Mouse (Mus musculus) kidney, embryonic 16.5 days (tissue): ENCODE data around the gene D330045A20Rik. TPM values are rescaled to one million over a fixed set of nuclear protein-coding genes. Genes with fewer than 3 reads are reported as not detected.

Experiments
- ATAC-seq: fragments of 200-750 bp; cut with Nextera tagmentation; 2 replicates; pipeline ENCODE4 v1.8.0; 2017; ENCODE audit warnings: moderate TSS enrichment; ENCODE audit not compliant: low FRiP score, low TSS enrichment
- H3K27ac ChIP-seq: fragments of 300-500 bp; sonication (generic); 2 replicates; pipeline ENCODE4 v1.5.1; 2014; ENCODE audit warnings: low read length
- H3K27me3 ChIP-seq: fragments of 300-500 bp; sonication (generic); 2 replicates; pipeline ENCODE4 v1.6.1; 2014; ENCODE audit warnings: low read length, control low read depth, mixed read lengths; ENCODE audit not compliant: insufficient read depth
- H3K36me3 ChIP-seq: fragments of 300-500 bp; sonication (generic); 2 replicates; pipeline ENCODE4 v1.6.1; 2014; ENCODE audit warnings: low read length, control low read depth, mixed read lengths; ENCODE audit not compliant: insufficient read depth
- H3K4me1 ChIP-seq: fragments of 300-500 bp; sonication (generic); 2 replicates; pipeline ENCODE4 v1.6.1; 2014; ENCODE audit warnings: low read length, control low read depth, mixed read lengths; ENCODE audit not compliant: insufficient read depth
- H3K4me2 ChIP-seq: fragments of 300-500 bp; sonication (generic); replicated peaks from 2 replicates; pipeline ENCODE4 v1.6.1; 2014; ENCODE audit warnings: low read depth, low read length
- H3K4me3 ChIP-seq: fragments of 300-500 bp; sonication (generic); 2 replicates; pipeline ENCODE4 v1.5.1; 2014; ENCODE audit warnings: mild to moderate bottlenecking, low read length
- H3K9ac ChIP-seq: fragments of 300-500 bp; sonication (generic); replicated peaks from 2 replicates; pipeline ENCODE4 v1.6.1; 2014; ENCODE audit warnings: low read length
- H3K9me3 ChIP-seq: fragments of 300-500 bp; sonication (generic); 2 replicates; pipeline ENCODE4 v1.6.1; 2016; ENCODE audit warnings: low read length, control low read depth
- WGBS: fragments of 180-500 bp; shearing (Covaris S2); extraction: QIAGEN DNeasy Blood & Tissue Kit; methylation state at CpG from one replicate; pipeline ENCODE4 v1.1.7; 2014; 5-methylcytosine and 5-hydroxymethylcytosine counted together
- polyA plus RNA-seq: library from polyadenylated mRNA; unstranded; fragments of >200 nt; fragmentation: Nextera tagmentation; extraction: Ambion mirVana; gene quantifications from 2 replicates; pipeline ENCODE4 v1.2.1, GENCODE M21; 2015

Gene D330045A20Rik
- polyA plus RNA-seq, 1 experiment from 2014 or later, result 1.6 TPM

- Histone ChIP-seq H3K9ac (no peak overlapping the region), H3K9me3 (peaks cover 6% of the 10 kb centered on the region; the same call in 1 of the 2 replicates), H3K4me1 (no peaks in the 10 kb centered on the region), H3K4me3 (no peak overlapping the region), H3K27me3 (no peaks in the 10 kb centered on the region; the same call in 1 of the 2 replicates), H3K27ac (peak overlapping the region; percentile 69; the same call in 1 of the 2 replicates), H3K36me3 (no peaks in the 10 kb centered on the region), H3K4me2 (no peak overlapping the region)
- ATAC-seq, result peak; percentile 79
- WGBS, result 60% methylated on average over 5 of the region's 5 CpGs
These were observed 44.3 kb downstream of the D330045A20Rik start for GRCm38 (mm10) chrX:139524303-139525091.

DNA sequence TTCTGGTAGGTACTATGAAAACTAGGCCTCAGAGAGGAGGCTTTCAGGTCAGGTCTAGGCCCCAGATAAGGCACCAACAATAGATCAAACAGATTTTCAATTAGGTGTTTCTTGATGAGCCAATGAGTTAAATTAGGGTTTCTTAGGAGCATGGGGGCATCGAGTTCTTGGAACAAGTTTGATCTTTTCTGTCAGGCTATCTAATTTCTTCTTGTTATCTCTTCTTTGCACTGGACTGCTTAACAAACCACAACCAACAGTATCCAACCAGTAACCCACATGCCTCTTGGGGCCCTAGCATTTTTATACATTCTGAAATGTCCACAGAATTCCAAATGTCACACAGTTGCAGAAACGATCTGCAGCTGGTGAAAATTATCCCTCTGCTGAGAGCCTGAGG lies 45.6 kb downstream of the D330045A20Rik start:
- Histone ChIP-seq H3K27me3 (no peaks in the 10 kb centered on the region; the same call in 1 of the 2 replicates), H3K9ac (no peak overlapping the region), H3K9me3 (peaks cover 6% of the 10 kb centered on the region; the same call in 1 of the 2 replicates), H3K4me1 (no peaks in the 10 kb centered on the region), H3K27ac (no peak overlapping the region), H3K4me3 (no peak overlapping the region), H3K36me3 (no peaks in the 10 kb centered on the region), H3K4me2 (no peak overlapping the region)
- WGBS, result 85% methylated on average over 2 of the region's 2 CpGs
- ATAC-seq, result no peak

GRCm38 (mm10) chrX:139526984-139527383 lies 46.8 kb downstream of the D330045A20Rik start:
- H3K36me3 ChIP-seq, result no peaks in the 10 kb centered on the region
- H3K4me3 ChIP-seq, result no peak overlapping the region
- H3K9me3 ChIP-seq, result peaks cover 6% of the 10 kb centered on the region; the same call in 1 of the 2 replicates
- 90% methylated on average over 4 of the region's 4 CpGs for WGBS
- H3K4me1 ChIP-seq, result no peaks in the 10 kb centered on the region
- ATAC-seq, result no peak
- H3K27me3 ChIP-seq, result no peaks in the 10 kb centered on the region; the same call in 1 of the 2 replicates
- no peak overlapping the region for H3K27ac ChIP-seq
- H3K4me2 ChIP-seq, result no peak overlapping the region
- H3K9ac ChIP-seq, result no peak overlapping the region

DNA sequence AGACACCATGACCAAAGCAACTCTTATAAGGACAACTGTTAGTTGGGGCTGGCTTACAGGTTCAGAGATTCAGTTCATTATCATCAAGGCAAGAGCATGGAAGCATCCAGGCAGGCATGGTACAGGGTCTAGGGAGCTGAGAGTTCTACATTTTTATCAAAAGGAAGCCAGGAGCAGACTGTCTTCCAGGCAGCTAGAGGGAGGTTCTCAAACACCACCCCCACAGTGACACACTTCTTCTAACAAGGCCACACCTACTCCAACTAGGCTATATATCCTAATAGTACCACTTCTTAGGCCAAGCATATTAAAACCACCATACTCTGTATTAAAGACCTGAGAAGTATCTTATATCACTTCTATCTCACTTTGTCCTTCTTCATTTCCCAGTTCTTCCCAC lies 49.5 kb downstream of the D330045A20Rik start:
- Histone ChIP-seq H3K36me3 (no peaks in the 10 kb centered on the region), H3K4me1 (no peaks in the 10 kb centered on the region), H3K9me3 (peaks cover 6% of the 10 kb centered on the region; the same call in 1 of the 2 replicates), H3K27me3 (peaks cover 4% of the 10 kb centered on the region; the same call in 1 of the 2 replicates), H3K9ac (no peak overlapping the region), H3K4me2 (no peak overlapping the region), H3K4me3 (no peak overlapping the region), H3K27ac (no peak overlapping the region)
- ATAC-seq, result no peak

DNA sequence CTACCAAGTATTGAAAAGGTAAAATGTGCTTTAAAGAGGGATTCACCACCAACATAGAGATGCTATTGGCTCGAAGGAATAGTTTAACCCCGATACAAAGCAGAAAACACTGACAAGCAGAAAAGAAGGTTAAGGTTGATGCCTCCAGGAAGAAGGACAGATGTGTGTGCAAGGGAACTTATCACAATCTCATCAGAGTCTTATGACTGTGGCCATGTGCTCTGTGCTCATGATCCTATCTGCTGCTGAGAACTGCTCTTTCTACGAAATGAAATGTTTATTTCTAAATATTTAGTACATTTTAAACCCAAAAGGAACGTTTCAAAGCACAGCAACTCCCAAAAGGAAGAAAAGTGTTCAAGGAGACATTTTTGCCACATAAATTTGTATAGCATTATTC lies 52.1 kb downstream of the D330045A20Rik start:
- no peaks in the 10 kb centered on the region for H3K4me1 ChIP-seq
- no peaks in the 10 kb centered on the region for H3K36me3 ChIP-seq
- no peak overlapping the region for H3K4me3 ChIP-seq
- peaks cover 7% of the 10 kb centered on the region; the same call in 1 of the 2 replicates for H3K27me3 ChIP-seq
- no peak for ATAC-seq
- no peaks in the 10 kb centered on the region for H3K9me3 ChIP-seq
- H3K9ac ChIP-seq, result no peak overlapping the region
- H3K27ac ChIP-seq, result no peak overlapping the region
- no peak overlapping the region for H3K4me2 ChIP-seq
- WGBS, result 75% methylated on average over 4 of the region's 4 CpGs

DNA sequence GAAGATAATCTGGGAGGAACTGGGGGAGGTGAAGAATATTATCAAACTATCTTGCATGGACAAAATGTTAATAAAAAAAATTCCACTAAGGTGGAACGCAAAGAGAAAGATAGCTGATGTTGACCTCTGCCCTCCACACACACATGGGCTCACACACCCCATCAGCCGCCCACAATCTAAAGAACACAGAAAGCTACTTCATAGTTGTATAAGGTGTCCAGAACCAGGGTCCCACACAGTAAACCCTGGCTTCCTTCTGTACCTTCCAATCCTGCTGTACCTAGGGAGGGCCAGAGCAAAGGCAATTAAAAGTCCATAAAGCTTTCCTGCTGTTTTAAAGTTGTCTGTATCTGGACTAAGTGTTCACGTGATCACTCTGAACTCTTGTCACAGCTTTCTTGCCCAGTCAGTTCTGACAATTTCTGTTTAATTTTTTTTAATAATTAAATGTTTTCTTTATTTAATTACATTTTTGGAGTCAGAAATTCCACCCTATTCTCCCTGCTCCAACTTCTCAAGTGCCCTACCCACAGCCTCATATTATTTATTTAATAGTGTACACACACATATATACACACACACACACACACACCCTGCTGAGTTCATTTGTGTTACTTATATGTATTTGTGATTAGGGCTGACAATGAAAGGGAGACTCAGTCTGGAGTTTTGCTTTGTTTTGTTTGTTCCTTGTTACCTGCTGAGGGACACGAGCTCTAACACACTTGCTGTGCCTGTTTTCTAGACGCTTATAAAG lies 57.7 kb downstream of the D330045A20Rik start:
- Histone ChIP-seq H3K9ac (no peak overlapping the region), H3K4me2 (no peak overlapping the region), H3K27ac (no peak overlapping the region), H3K27me3 (peaks cover 7% of the 10 kb centered on the region; the same call in 1 of the 2 replicates), H3K4me3 (no peak overlapping the region), H3K4me1 (no peaks in the 10 kb centered on the region), H3K9me3 (no peaks in the 10 kb centered on the region), H3K36me3 (no peaks in the 10 kb centered on the region)
- no peak for ATAC-seq
- 75% methylated on average over 5 of the region's 5 CpGs for WGBS

DNA sequence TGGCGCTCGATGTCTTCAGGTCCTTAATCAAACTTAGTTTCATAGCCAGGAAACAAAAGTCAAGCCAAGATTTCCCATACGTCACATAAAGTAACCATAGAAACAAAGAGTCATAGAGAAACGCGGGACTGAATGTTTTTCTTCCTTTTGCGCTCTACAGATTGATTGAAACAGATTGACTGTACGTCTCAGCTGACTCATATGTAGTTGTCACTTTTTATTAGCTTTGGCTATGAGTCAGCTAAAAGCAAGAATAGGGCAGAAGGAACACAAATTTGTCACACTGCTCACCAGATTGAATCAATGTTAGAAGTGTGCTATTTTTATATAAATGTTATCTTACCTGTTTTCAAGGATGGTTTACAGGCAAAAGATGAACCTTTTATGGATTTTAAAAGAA lies 63.6 kb downstream of the D330045A20Rik start:
- WGBS, result 61% methylated on average over 7 of the region's 7 CpGs
- H3K9ac ChIP-seq, result no peak overlapping the region
- H3K4me1 ChIP-seq, result no peaks in the 10 kb centered on the region
- no peaks in the 10 kb centered on the region for H3K9me3 ChIP-seq
- peaks cover 3% of the 10 kb centered on the region; the same call in 1 of the 2 replicates for H3K27me3 ChIP-seq
- H3K4me2 ChIP-seq, result no peak overlapping the region
- no peaks in the 10 kb centered on the region for H3K36me3 ChIP-seq
- no peak overlapping the region for H3K4me3 ChIP-seq
- no peak overlapping the region for H3K27ac ChIP-seq
- no peak for ATAC-seq

DNA sequence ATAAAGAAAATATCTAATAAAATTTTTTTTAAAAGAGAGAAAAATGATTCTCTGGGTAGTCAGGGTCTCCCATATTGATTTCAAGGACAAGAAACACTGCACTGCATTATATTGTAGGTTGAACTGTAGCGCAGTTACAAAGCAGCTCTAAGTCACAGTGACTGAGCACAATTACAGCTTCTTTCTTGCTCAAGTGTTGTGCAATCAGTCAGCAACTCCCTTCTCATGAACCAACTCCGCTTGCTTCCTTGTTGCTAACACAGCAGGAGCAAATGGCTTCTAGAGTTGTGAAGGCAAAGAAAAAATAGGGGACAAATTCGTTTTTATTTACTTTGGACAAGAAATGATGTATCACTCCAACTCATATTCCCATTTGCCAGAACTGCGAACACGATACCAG lies 70.3 kb downstream of the D330045A20Rik start:
- no peaks in the 10 kb centered on the region for H3K36me3 ChIP-seq
- no peaks in the 10 kb centered on the region; the same call in 1 of the 2 replicates for H3K27me3 ChIP-seq
- H3K9ac ChIP-seq, result no peak overlapping the region
- no peak overlapping the region for H3K4me3 ChIP-seq
- ATAC-seq, result no peak
- H3K27ac ChIP-seq, result no peak overlapping the region
- no peaks in the 10 kb centered on the region for H3K9me3 ChIP-seq
- WGBS, result 74% methylated on average over 5 of the region's 5 CpGs
- H3K4me2 ChIP-seq, result no peak overlapping the region
- no peaks in the 10 kb centered on the region for H3K4me1 ChIP-seq

- no peak for ATAC-seq
- H3K27me3 ChIP-seq, result no peaks in the 10 kb centered on the region; the same call in 1 of the 2 replicates
- no peak overlapping the region for H3K27ac ChIP-seq
- no peak overlapping the region for H3K4me3 ChIP-seq
- H3K4me1 ChIP-seq, result no peaks in the 10 kb centered on the region
- 75% methylated on average over 2 of the region's 2 CpGs for WGBS
- H3K9me3 ChIP-seq, result no peaks in the 10 kb centered on the region
- H3K9ac ChIP-seq, result no peak overlapping the region
- no peak overlapping the region for H3K4me2 ChIP-seq
- no peaks in the 10 kb centered on the region for H3K36me3 ChIP-seq
These were observed 71.9 kb downstream of the D330045A20Rik start for GRCm38 (mm10) chrX:139552090-139552489.
